Mouse (Mus musculus) stomach, postnatal 0 days (tissue): ENCODE data around the gene Ssu72. TPM values are rescaled to one million over a fixed set of nuclear protein-coding genes. Genes with fewer than 3 reads are reported as not detected.
A peak's percentile ranks its signal among the peaks of the same experiment; 100 is the strongest.
"Not testable (repeated sequence)": the region's sequence is repeated elsewhere in the genome, so short reads cannot be mapped to it uniquely, and the experiment has no call there.

Experiments used
- ATAC-seq: fragments of 200-750 bp; cut with Nextera tagmentation; 2 replicates; pipeline ENCODE4 v1.8.0; 2017; ENCODE audit not compliant: low FRiP score, low TSS enrichment
- DNase-seq: peaks from one replicate; pipeline ENCODE4 v3.0.0-alpha.2; 2016; ENCODE audit warnings: low spot score
- H3K27ac ChIP-seq: fragments of 300-500 bp; sonication (generic); replicated peaks from 2 replicates; pipeline ENCODE4 v1.5.1; 2014; ENCODE audit warnings: mild to moderate bottlenecking, control low read depth
- H3K27me3 ChIP-seq: fragments of 300-500 bp; sonication (generic); 2 replicates; pipeline ENCODE4 v1.6.1; 2014; ENCODE audit warnings: low read length; ENCODE audit not compliant: control insufficient read depth, insufficient read depth
- H3K36me3 ChIP-seq: fragments of 300-500 bp; sonication (generic); 2 replicates; pipeline ENCODE4 v1.6.1; 2014; ENCODE audit warnings: low read length, mixed read lengths; ENCODE audit not compliant: control insufficient read depth, insufficient read depth
- H3K4me1 ChIP-seq: fragments of 300-500 bp; sonication (generic); replicated peaks from 2 replicates; pipeline ENCODE4 v1.6.1; 2014; ENCODE audit warnings: antibody characterized with exemption; ENCODE audit not compliant: control insufficient read depth, insufficient read depth
- H3K4me2 ChIP-seq: fragments of 300-500 bp; sonication (generic); replicated peaks from 2 replicates; pipeline ENCODE4 v1.6.1; 2014; ENCODE audit warnings: low read depth, mild to moderate bottlenecking, control low read depth, moderate library complexity
- H3K4me3 ChIP-seq: fragments of 300-500 bp; sonication (generic); 2 replicates; pipeline ENCODE4 v1.5.1; 2014; ENCODE audit warnings: low read depth, low read length, control low read depth
- H3K9ac ChIP-seq: fragments of 300-500 bp; sonication (generic); 2 replicates; pipeline ENCODE4 v1.6.1; 2014; ENCODE audit warnings: mild to moderate bottlenecking, low read length, control low read depth, mixed read lengths
- H3K9me3 ChIP-seq: fragments of 300-500 bp; sonication (generic); 2 replicates; pipeline ENCODE4 v1.6.1; 2016; ENCODE audit warnings: low read length; ENCODE audit not compliant: control insufficient read depth
- CTCF ChIP-seq: IDR thresholded peaks from 2 replicates; pipeline ENCODE4 v1.5.1; 2016; ENCODE audit warnings: antibody characterized with exemption, low read depth, mild to moderate bottlenecking, moderate library complexity
- EP300 ChIP-seq: optimal IDR thresholded peaks from 2 replicates; pipeline ENCODE3; 2016; ENCODE audit warnings: antibody characterized with exemption
- WGBS: fragments of 180-500 bp; shearing (Covaris S2); extraction: QIAGEN DNeasy Blood & Tissue Kit; methylation state at CpG from one replicate; pipeline ENCODE4 v1.1.7; 2014; 5-methylcytosine and 5-hydroxymethylcytosine counted together
- polyA plus RNA-seq: library from polyadenylated mRNA; unstranded; fragments of >200 nt; fragmentation: Nextera tagmentation; extraction: Ambion mirVana; gene quantifications from 2 replicates; pipeline ENCODE4 v1.2.1, GENCODE M21; 2015

Gene Ssu72
- polyA plus RNA-seq, 1 experiment from 2014 or later = 153 TPM

DNA sequence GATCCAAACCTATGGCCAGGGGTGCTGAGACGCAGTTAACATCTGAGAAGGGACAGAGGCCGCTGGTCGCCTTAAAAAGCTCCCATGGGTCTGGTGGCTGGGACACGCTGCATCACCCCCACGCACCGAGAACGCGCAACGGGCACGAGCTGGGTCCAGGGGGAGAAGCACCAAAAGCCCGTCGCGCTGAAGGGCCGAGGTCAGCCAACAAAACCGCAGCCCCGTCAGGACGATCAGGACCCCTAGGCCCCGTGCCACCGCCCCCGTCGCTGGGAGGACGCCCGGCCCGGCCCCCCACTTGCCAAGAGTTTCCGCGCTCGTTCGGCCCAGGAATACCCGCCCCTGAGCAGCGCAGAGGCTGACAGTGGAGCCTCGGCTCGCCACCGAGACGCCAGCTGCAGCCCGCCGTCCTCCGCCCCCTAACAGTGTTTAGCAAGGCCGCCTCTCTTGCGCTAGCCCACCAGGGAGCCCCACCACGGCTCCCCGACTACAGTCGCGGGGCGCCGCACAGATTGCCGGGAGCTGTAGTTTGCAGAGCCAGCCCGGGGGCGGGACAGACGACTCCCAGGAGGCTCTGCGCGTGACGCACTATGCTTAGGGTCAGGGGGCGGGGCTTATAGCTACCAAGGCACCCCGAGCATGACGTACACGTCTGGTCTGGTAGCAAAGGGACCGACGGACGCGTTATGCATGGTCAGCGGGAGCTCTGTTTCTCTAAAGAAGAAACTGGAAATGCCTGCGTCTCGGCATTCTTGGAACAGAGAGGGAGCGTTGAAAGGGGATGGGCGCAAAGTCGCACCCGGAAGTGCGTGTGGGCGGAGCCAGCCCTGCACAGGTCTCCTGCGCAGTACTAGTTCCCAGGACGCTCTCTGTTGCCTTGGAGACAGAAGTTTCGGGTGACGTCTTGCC is 35.7 kb upstream of the Ssu72 start, which contains the start of gene Mib2:
Mib2 (minus strand) TSS at position 510 of the 909 bp plus-strand sequence.
- Histone ChIP-seq H3K36me3 (no peaks in the 10 kb centered on the region), H3K4me2 (peak within 1 kb of the TSS; percentile 91), H3K9me3 (no peaks in the 10 kb centered on the region), H3K27ac (peak within 1 kb of the TSS; percentile 84), H3K4me1 (no peaks in the 10 kb centered on the region), H3K27me3 (no peaks in the 10 kb centered on the region), H3K9ac (peak within 1 kb of the TSS; percentile 89), H3K4me3 (peak within 1 kb of the TSS; percentile 88)
- DNase-seq (peak; percentile 97), ATAC-seq (peak; percentile 98)
- under 1% methylated on average over 72 of the region's 73 CpGs for WGBS
- peak; percentile 35; the same call in 1 of the 2 replicates for TF ChIP-seq CTCF
- TF ChIP-seq EP300 = no peak

DNA sequence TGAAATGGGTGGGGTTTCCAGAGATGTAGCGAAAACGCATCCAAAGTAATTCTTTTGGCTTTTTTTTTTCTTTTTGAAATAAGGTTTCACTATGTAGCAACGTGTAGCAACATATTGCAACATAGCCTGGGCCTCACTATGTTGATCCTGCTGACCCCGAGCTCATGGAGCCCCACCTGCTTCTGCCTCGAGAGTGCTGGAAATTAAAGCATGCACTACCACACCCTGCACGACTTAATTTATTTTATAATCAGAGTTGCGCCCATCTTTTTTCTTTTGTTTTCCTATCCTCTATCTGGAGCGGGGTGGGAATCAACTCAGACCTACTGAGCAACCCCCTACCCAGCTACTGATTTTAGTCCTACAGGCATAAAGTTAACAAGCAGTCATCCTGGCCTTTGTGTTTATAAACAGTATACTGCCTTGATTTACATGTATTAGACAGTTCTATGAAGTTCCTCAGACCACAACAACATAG is 35.0 kb upstream of the Ssu72 start:
- H3K4me3 ChIP-seq = peak overlapping the region; percentile 88
- no peaks in the 10 kb centered on the region for H3K27me3 ChIP-seq
- DNase-seq (no peak), ATAC-seq (peak; percentile 33; the same call in 1 of the 2 replicates)
- WGBS = 2% methylated on average over 8 of the region's 8 CpGs
- H3K27ac ChIP-seq = peak overlapping the region; percentile 84
- no peaks in the 10 kb centered on the region for H3K4me1 ChIP-seq
- peak overlapping the region; percentile 91 for H3K4me2 ChIP-seq
- no peaks in the 10 kb centered on the region for H3K36me3 ChIP-seq
- H3K9me3 ChIP-seq = no peaks in the 10 kb centered on the region
- TF ChIP-seq EP300 (no peak), CTCF (no peak)
- no peak overlapping the region for H3K9ac ChIP-seq

DNA sequence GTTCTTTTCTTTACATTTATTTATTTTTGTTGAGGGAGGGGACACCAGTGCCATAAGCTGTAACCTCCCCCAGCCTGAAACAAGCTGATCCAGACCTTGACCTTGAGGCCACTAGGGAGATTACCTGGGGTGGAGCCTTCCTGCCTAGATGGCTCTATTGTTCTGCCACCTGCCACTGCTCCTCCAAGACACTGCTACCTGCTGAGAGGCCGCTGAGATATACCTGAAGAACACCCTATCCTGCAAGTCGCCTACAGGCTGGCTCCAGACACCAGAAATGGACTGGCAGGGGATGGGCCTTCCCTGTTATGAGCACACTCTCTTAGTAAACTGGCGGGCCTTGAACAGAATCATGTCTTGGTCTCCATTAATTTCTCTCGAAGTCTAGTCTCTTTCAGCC is 34.4 kb upstream of the Ssu72 start:
- not testable (repeated sequence) for H3K27ac ChIP-seq, ATAC-seq, H3K27me3 ChIP-seq, H3K9ac ChIP-seq, H3K4me3 ChIP-seq, H3K4me1 ChIP-seq, H3K4me2 ChIP-seq, DNase-seq, H3K36me3 ChIP-seq, H3K9me3 ChIP-seq
- 73% methylated on average over 4 of the region's 4 CpGs for WGBS

DNA sequence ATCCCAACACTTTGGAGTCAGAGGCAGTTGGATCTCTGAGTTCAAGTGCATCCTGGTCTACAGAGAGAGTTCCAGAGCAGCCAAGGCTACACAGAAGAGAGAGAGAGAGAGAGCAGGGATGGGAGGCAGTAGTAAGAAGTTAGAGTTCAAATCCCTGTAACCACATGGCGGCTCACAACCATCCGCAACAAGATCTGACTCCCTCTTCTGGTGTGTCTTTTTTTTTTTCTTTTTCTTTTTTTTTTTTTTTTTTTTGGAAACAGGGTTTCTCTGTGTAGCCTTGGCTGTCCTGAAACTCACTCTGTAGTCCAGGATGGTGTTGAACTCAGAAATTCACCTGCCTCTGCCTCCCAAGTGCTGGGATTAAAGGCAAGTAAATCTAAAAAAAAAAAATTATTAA is 32.5 kb upstream of the Ssu72 start:
- no peaks in the 10 kb centered on the region for H3K4me1 ChIP-seq
- WGBS = 51% methylated on average over 2 of the region's 2 CpGs
- no peak overlapping the region for H3K27ac ChIP-seq
- no peak overlapping the region for H3K4me3 ChIP-seq
- H3K4me2 ChIP-seq = no peak overlapping the region
- H3K9me3 ChIP-seq = no peaks in the 10 kb centered on the region
- no peaks in the 10 kb centered on the region for H3K27me3 ChIP-seq
- no peak overlapping the region for H3K9ac ChIP-seq
- ATAC-seq = no peak
- H3K36me3 ChIP-seq = no peaks in the 10 kb centered on the region
- no peak for DNase-seq
- TF ChIP-seq EP300 (no peak), CTCF (no peak)

DNA sequence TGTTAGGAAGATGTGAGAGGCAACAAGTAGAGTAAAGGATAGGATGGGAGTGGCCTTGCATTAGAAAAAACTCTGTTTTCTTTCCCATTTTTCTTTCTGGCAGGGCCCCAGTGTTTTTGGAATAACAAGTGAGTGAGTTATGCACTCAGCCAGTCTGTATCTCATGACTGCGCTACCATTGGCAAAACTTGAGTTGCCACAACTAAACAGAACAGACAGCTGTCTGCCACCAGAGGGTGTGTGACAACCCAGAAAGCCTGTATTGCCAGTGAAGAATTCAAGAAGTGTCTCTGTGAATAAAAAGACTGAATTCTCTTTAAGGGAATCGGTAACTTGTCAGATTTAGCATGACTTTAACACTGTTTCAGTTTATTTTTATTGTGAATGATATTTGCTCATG is 28.6 kb upstream of the Ssu72 start:
- no peak overlapping the region for H3K9ac ChIP-seq
- no peaks in the 10 kb centered on the region for H3K27me3 ChIP-seq
- TF ChIP-seq CTCF (peak; percentile 70), EP300 (no peak)
- H3K9me3 ChIP-seq = no peaks in the 10 kb centered on the region
- H3K4me1 ChIP-seq = no peaks in the 10 kb centered on the region
- no peak overlapping the region for H3K27ac ChIP-seq
- H3K36me3 ChIP-seq = no peaks in the 10 kb centered on the region
- H3K4me3 ChIP-seq = no peak overlapping the region
- no peak overlapping the region for H3K4me2 ChIP-seq
- 79% methylated on average over 2 of the region's 2 CpGs for WGBS
- ATAC-seq = no peak
- DNase-seq = no peak

DNA sequence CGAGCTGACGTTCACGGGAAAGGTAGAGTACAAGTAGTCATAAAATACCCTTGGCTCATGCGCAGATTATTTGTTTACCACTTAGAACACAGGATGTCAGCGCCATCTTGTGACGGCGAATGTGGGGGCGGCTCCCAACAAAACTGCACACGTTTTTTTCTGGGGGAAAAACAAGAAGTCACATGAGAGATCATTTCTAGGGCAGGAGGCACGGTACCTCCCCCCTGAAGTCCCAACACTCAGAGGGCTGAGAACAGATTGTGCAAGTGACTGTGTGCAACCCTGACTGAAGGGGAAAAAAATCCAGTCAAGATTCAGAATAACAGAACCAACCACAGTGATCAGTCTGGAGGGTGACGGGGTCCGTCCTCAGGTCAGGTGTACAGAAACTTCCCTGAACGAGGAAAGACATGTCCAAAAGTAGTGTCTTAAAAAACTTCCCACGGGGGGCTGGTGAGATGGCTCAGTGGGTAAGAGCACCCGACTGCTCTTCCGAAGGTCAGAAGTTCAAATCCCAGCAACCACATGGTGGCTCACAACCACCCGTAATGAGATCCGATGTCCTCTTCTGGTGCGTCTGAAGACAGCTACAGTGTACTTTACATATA is 20.8 kb upstream of the Ssu72 start:
- not testable (repeated sequence) for ATAC-seq, H3K9me3 ChIP-seq, H3K27me3 ChIP-seq, H3K4me1 ChIP-seq, DNase-seq, H3K4me2 ChIP-seq, H3K9ac ChIP-seq, H3K4me3 ChIP-seq, H3K27ac ChIP-seq, H3K36me3 ChIP-seq
- 86% methylated on average over 16 of the region's 19 CpGs for WGBS

DNA sequence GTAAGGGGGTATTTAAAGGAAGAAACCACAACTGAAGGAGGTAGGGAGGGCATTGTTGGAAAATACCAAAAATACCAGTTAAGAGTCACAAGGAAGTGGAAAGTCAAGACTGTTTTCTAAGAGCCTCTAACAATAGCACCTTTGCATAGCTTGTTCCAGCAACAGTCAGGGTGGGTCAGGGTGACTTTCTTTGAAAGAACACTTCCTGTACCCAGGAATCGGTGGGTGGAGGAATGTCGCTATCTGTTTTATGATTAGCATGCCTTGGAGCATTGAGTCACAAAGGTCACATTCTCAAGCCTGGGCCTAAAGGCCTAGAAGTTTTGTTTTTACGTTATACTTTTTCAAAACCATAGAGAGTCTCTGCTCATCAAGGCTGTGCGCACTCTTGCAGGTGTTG is 16.8 kb upstream of the Ssu72 start:
- H3K27me3 ChIP-seq, H3K9ac ChIP-seq, H3K4me1 ChIP-seq, H3K4me3 ChIP-seq, H3K9me3 ChIP-seq, H3K36me3 ChIP-seq, H3K4me2 ChIP-seq: not testable (repeated sequence)
- ATAC-seq (peak; percentile 65), DNase-seq (peak; percentile 58)
- 54% methylated on average over 4 of the region's 4 CpGs for WGBS
- H3K27ac ChIP-seq = peak overlapping the region; percentile 74
